Mouse (Mus musculus): ENCODE measurements around the gene Gm21885. TPM values are rescaled to one million over a fixed set of nuclear protein-coding genes. Genes with fewer than 3 reads are reported as not detected.
A peak's percentile ranks its signal among the peaks of the same experiment; 100 is the strongest.

Gene Gm21885
- polyA plus RNA-seq, 1 experiment from 2014 or later, result not detected

DNA sequence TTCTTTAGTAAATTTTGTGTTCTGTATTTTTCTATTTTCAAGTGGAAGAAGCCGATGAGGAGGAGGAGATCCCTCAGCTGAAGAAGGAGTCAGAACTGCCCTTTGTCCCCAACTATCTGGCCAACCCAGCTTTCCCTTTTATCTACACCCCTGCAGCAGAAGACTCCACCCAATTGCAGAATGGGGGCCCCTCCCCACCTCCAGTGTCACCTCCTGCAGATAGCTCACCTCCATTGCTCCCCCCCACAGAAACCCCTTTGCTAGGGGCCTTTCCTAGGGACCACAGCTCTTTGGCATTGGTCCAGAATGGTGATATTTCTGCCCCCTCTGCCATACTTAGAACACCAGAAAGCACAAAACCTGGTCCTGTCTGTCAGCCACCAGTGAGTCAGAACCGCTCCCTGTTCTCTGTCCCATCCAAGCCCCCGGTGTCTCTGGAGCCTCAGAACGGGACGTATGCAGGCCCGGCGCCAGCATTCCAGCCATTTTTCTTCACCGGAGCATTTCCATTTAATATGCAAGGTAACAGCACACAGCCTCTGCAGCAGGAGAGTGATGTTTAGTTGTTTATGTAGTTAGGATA is 52.8 kb downstream of the Gm21885 start:
- peak overlapping the region; percentile 8; the same call in 1 of the 2 replicates for H3K9ac ChIP-seq
- 78% methylated on average over 8 of the region's 8 CpGs for WGBS
- no peaks in the 10 kb centered on the region for H3K9me3 ChIP-seq
- H3K4me1 ChIP-seq, result peaks cover 41% of the 10 kb centered on the region
- H3K27me3 ChIP-seq (replicated peaks), result no peaks in the 10 kb centered on the region
- ATAC-seq (ENCODE audit: extremely low read depth, insufficient number of reproducible peaks, low FRiP score, low TSS enrichment), result no peak
- H3K36me3 ChIP-seq, result peaks cover 54% of the 10 kb centered on the region
- H3K4me2 ChIP-seq, result peak overlapping the region; percentile 5; the same call in 1 of the 2 replicates
- no peak overlapping the region for H3K4me3 ChIP-seq
- no peak overlapping the region for H3K27ac ChIP-seq (replicated peaks)

Other genes starting within 250 kb of the Gm21885 start
- 26.1 and 29.9 TPM in 2 replicates for gene Tob1, start 70.4 kb upstream of the Gm21885 start, polyA plus RNA-seq (2015; fragmentation: Nextera tagmentation; extraction: Ambion mirVana)
- gene Wfikkn2, start 35.9 kb upstream of the Gm21885 start, polyA plus RNA-seq (2015; fragmentation: Nextera tagmentation; extraction: Ambion mirVana), result 2.0 and 2.2 TPM in 2 replicates
- 68.5 and 70.2 TPM in 2 replicates for gene Luc7l3, start 40.1 kb downstream of the Gm21885 start, polyA plus RNA-seq (2015; fragmentation: Nextera tagmentation; extraction: Ambion mirVana)
- 14.6 and 19.5 TPM in 2 replicates for gene Ankrd40, start 46.1 kb downstream of the Gm21885 start, polyA plus RNA-seq (2015; fragmentation: Nextera tagmentation; extraction: Ambion mirVana)
- gene Abcc3, start 111.1 kb downstream of the Gm21885 start, polyA plus RNA-seq (2015; fragmentation: Nextera tagmentation; extraction: Ambion mirVana), result 0.96 and 1.6 TPM in 2 replicates
- 3.4 and 5.8 TPM in 2 replicates for gene Cacna1g, start 192.3 kb downstream of the Gm21885 start, polyA plus RNA-seq (2015; fragmentation: Nextera tagmentation; extraction: Ambion mirVana)
- 0.45 and 0.47 TPM in 2 replicates for gene Spata20, start 204.3 kb downstream of the Gm21885 start, polyA plus RNA-seq (2015; fragmentation: Nextera tagmentation; extraction: Ambion mirVana)
- gene Epn3, start 218.1 kb downstream of the Gm21885 start, polyA plus RNA-seq (2015; fragmentation: Nextera tagmentation; extraction: Ambion mirVana), result 11.8 and 12.5 TPM in 2 replicates
- gene Mycbpap, start 239.9 kb downstream of the Gm21885 start, polyA plus RNA-seq (2015; fragmentation: Nextera tagmentation; extraction: Ambion mirVana), result 5.6 and 6.8 TPM in 2 replicates